Mouse (Mus musculus): ENCODE data around the gene Tmprss6.

Tmprss6 gene

DNA sequence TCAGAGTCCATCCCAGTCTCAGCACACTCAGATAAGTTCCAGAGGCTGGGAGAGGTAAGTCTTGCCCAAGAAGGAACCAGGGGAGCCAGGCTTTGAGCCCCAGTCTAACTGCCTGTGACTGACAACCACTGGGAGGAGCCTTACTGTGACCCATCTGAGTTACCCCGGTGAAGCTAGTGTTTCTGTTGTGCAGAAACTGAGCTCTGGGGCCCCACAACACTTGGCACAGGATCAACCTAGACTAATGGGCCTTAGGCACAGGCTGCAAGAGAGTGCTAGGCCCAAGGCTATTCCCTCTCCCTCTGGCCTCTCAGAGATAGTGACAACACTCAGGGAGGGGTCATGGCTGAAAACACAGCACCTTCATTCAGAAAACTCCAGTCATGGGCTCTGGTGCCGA, 17.2 kb downstream of the Tmprss6 start:
- in situ Hi-C loops (cut with MboI; ENCODE audit: low pct_unique_long_range_greater_than_20kb in 1 of 2, low sequenced_read_pairs in 2 of 2, unreplicated experiment in 1 of 2), result no loop called here

DNA sequence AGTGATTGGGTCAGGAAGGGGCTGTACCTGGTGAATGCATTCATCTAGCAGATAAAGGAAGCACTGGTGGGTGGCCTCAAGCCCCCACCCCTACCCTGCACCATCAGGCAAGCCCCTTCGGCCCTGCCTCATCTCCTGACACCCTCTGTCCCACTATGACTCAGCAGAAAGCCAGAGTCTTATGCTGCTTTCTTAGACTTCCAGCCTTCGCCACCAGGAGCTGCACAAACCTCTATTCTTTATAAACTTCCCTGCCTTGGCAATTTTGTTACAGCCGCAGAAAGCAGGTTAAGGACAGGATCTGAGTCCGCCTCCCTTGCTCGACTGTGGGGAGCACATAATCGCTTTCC, 18.0 kb downstream of the Tmprss6 start:
- in situ Hi-C loops (cut with MboI; ENCODE audit: low pct_unique_long_range_greater_than_20kb in 1 of 2, low sequenced_read_pairs in 2 of 2, unreplicated experiment in 1 of 2), result no loop called here

DNA sequence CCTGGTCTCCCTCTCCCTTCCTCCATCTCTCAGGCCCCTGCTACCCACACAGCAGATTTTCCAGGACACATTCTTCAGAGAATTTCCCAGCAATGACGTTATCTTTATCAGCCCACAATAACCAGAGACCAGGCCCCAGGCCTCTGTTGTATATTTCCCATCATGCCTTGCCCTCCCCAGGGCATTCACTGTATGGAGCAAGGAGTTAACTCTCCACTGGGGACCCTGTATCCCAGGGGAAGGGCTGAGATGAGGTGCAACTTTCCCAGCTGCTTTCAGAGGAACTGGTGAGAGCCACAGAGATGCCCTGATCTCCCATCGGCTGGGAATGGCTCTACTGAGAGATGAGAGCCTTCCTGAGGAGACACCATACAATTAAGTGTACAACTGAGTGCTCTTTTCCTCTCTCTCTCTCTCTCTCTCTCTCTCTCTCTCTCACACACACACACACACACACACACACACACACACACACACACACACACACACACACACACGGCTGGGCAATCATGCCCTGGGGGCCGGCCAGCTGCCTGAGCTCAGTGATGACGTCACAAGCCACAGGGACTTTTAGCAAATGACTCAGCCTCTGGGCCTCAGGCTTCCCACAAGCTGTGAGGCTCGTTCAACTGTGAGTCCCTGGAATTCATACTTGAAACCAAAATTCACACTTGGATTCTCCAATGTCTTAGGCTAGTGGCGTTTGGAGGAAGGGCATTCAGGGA, 18.6 kb downstream of the Tmprss6 start:
- in situ Hi-C loops (cut with MboI; ENCODE audit: low pct_unique_long_range_greater_than_20kb in 1 of 2, low sequenced_read_pairs in 2 of 2, unreplicated experiment in 1 of 2), result no loop called here

DNA sequence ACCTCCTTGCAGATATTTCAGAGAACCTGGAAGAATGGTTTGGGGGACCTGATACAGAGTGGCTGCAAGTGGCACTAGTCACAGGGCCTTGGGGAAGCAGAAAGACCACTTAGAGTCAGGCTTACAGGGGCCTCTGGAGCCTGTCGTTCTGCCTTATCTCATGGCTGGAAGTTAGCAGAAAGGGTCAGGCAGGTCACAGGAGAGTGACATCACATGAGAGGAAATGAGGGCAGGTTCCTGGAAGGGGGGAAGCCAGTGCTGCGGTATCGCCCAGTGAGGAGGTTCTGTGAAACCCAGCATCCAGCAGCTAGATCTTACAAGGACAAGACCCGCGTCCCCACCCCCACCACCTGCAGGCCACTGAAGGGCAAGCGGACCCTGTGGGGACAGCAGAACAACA, 19.3 kb downstream of the Tmprss6 start:
- in situ Hi-C loops (cut with MboI; ENCODE audit: low pct_unique_long_range_greater_than_20kb in 1 of 2, low sequenced_read_pairs in 2 of 2, unreplicated experiment in 1 of 2), result no loop called here

DNA sequence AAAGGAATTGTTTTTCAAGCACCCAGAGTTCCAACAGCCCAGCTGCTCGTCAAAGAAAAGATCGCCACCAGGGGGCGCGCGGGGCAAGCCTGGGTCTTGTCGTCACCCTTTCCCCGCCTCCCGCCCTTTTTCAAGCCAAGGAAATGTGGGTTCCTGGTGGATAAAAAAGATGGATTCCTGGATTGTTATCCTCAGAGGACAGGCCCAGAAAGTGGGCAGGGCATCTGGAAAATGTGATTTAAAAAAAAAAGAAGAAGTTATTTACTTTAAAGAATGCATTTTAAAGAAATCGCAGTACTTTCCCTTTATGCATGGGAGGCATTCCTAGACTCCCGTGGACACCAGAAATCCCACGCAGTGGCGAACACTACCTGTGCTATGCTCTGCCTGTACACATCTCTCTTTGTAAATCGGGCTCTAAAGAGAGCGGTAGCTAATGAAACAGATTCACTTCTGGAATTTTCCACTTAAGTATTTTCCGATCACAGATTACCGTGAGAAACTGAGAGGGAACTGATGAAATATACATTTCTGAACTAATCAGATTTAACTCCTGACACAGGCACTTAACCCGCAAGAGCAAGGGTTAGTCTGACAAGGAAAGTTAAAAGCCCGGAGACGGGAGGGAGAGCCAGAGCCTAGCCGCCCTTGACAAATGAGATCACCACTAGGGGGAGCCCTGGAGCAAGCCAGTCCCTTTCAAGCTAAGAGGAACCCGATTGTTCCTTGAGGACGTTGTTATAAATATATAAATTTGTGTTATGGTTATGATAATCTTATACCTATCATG, 20.5 kb downstream of the Tmprss6 start:
- in situ Hi-C loops (cut with MboI; ENCODE audit: low pct_unique_long_range_greater_than_20kb in 1 of 2, low sequenced_read_pairs in 2 of 2, unreplicated experiment in 1 of 2), result no loop called here

DNA sequence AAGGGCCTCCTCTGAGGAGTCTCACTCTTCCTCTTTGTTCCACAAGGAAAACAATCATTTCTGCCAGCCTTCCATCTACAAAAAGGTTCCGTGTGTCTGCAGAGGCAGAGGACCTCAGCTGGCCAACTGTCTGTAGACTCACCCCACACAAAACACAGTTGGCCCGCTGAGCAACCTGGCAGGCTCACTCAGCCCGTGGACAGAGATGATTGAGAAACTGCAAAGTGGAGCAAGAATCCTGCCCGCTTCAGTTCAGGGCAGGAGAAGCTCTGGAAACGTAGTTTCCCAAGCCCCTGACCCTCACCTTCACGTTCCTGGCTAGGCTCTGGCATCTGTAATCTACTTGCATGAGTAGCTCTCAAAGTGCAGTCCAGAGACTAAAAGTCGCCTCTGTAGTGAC, 21.3 kb downstream of the Tmprss6 start:
- in situ Hi-C loops (cut with MboI; ENCODE audit: low pct_unique_long_range_greater_than_20kb in 1 of 2, low sequenced_read_pairs in 2 of 2, unreplicated experiment in 1 of 2), result no loop called here

DNA sequence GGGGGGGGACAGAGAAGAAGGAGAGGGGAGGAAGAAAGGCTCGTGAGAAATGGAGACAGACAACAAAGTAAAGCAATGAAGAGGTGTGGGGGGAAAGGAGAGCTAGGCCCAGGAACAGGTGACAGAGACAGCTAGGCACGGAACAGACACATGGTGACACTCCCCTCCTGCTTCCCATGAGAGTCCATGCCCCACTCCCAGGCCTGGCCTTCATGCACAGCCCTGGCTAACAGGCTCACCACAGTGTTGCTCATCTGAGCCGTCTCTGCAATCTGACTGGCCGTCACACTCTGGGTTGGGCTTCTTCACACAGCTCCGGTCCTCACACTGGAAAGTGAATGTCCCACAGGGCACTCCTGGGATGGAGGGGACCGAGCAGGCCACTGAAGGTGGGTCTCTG, 24.6 kb downstream of the Tmprss6 start:
- in situ Hi-C loops (cut with MboI; ENCODE audit: low pct_unique_long_range_greater_than_20kb in 1 of 2, low sequenced_read_pairs in 2 of 2, unreplicated experiment in 1 of 2), result no loop called here

DNA sequence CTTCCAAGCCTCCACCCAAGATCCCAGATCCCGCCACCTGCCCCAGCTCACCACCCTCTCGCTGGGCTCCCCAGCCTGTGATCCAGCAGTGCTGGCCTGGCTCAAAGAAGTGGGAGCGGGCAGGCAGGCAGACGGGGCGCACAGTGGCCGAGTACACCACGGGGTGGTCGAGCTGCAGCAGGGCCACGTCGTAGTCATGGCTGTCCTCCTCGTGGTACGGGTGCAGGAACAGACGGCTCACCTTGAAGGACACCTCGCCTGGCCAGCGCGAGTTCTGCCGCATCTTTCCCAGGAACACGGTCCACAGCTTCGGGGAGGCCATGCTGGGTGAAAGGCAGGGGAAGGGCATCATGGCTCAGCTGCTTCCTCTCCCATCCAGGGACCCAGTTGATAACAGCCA, 26.2 kb downstream of the Tmprss6 start:
- in situ Hi-C loops (cut with MboI; ENCODE audit: low pct_unique_long_range_greater_than_20kb in 1 of 2, low sequenced_read_pairs in 2 of 2, unreplicated experiment in 1 of 2), result no loop called here

DNA sequence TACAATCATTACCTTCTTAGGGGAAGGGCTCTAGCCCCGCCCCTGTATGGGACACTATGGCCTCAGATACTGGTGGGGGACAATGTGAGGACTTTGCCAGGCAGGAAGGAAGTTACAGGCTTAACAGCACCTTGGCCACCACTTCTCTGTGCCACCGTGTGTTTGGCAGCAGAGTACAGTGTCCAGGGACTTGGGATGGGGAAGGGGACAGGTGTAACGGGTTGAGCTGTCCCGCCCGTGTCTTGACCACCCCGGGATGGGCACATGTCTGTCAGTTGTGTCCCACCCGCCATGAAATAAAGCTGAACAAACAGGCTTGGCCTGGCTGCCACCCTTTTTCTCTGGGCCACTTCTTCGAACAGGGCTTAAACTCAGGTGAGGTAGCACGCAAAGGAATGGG, 29.5 kb downstream of the Tmprss6 start:
- in situ Hi-C loops (cut with MboI; ENCODE audit: low pct_unique_long_range_greater_than_20kb in 1 of 2, low sequenced_read_pairs in 2 of 2, unreplicated experiment in 1 of 2), result no loop called here

DNA sequence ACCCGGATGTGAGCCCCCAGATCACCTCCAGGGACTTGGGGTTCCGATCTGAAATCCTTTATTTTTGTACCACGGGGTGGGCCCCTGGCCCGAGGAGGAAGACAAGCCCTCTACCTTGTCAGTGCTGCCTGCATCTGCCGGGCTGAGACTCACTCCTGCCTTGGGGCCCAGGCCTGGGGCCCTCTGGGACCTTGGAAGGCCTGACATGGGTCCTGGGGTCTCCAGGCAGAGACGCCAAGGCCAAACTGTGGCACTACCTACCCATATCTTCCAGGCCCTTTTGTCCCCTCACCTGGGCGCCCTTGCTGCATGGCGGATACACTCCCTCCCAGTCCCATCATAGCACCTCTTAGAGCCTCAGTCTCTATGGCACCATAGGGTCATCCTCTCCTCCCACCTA, 29.9 kb downstream of the Tmprss6 start:
- in situ Hi-C loops (cut with MboI; ENCODE audit: low pct_unique_long_range_greater_than_20kb in 1 of 2, low sequenced_read_pairs in 2 of 2, unreplicated experiment in 1 of 2), result no loop called here

DNA sequence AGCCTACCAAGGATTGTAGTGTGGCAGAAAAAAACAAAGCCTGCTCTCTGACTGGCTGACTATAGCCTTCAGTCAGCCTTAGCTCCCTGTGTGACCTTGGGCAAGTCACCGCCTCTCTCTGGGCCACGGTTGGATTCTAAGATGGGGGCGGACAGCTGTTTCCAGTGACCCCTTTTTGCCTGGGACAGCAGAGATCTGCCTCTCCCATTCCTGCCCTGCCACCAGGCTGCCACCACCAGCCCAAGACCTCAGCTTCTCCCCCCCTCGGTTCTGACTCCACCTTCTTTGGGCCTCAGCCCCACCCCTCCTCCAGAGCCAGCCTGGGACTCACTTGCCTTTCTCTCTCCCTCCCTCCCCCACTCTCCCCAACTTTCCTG, 30.4 kb downstream of the Tmprss6 start:
- in situ Hi-C loops (cut with MboI; ENCODE audit: low pct_unique_long_range_greater_than_20kb in 1 of 2, low sequenced_read_pairs in 2 of 2, unreplicated experiment in 1 of 2), result no loop called here

DNA sequence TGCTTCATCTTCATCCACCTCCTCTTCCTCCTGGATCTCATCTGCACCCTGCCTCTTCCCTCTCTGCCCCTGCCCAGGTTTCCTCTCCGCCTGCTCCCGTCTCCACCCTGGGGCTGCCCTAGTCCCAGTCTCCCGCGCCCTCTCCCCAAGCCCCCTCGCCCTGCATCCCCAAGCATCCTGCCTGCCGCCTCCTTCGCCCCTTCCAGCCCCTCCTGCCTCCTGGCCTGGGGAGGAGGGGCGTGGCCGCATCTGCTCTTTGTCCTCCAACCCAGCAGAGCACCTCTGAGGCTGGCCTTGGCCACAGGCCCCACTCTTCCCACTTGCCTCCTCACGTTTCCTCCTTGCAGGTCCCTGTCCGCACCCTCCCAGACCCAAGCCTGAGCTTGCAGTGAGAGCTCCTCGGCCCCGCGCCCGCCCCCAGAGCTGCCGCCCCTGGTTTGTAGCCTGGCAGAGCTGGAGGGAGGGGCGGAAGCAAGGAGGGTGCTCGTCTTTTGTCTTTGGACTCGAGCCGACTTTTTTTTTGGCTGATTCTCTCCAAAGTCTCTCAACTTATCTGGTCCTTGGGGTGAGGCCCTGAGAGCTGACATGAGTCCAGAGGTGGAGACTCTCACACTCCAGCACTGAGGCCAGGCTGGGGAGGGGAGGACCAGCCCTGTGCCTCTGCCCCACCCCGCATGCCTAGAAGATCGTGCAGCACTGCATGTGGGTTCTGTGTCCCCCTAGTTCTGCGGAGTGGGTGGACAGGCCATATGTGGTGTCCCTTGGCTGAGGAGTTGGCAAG, 31.0 kb downstream of the Tmprss6 start:
- in situ Hi-C loops (cut with MboI; ENCODE audit: low pct_unique_long_range_greater_than_20kb in 1 of 2, low sequenced_read_pairs in 2 of 2, unreplicated experiment in 1 of 2), result no loop called here

DNA sequence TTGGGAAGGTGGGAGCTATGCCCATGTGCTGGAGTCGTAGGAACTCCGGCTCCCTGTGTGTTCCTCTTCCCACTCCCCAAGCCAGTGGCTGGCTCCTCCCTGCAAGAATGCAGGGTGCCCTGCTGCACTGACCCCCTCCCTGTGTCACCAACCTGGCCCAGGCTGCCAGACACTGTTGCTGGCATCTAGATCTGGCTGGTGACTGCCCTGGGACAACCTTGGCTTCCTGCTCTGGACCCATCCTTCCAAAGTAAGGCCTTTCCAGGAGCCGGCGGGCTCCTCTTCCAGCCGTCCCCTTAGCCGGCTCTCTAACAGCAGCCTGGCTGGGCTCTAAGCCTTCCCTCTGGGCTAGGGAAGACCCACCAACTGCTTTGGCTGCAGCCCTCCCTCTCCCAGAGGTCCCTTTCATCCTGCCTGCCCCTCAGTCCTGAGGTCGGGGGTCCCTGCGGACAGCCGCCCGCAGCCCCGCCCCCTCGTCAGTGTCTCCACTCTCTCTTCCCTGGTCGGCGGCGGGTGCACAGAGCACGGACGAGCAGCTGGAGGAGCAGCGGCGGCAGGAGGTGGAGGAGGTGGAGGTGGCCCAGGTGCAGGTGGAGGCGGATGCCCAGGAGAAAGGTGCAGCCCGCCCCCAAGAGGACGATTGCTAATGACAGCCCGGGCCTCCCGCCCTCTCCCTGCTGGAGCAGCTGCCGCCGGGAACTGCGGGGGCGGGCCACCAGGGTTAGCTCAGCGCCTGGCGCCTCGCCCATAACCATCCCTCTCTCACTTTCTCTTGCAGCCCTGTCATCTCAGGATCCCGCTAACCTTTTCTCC, 31.8 kb downstream of the Tmprss6 start:
- in situ Hi-C loops (cut with MboI; ENCODE audit: low pct_unique_long_range_greater_than_20kb in 1 of 2, low sequenced_read_pairs in 2 of 2, unreplicated experiment in 1 of 2), result no loop called here

DNA sequence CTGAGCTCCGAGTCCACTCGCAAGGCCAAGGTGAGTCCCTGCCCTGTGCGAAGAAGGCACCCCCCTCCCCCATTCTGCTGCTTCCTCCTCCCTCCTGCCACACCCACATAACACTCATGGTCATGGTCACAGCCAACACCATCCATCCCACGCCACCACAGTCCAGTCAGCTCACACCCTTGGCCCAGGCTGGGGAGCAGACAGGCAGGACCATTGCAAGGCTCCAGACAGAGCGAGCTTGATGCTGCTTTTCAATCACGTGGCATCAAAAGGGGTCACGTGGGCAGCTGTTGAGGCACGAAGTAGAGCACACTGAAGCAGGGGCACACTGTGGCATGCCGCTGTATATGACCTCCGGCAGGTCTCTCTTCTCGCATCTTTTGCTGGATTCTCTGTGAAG, 32.8 kb downstream of the Tmprss6 start:
- in situ Hi-C loops (cut with MboI; ENCODE audit: low pct_unique_long_range_greater_than_20kb in 1 of 2, low sequenced_read_pairs in 2 of 2, unreplicated experiment in 1 of 2), result no loop called here

DNA sequence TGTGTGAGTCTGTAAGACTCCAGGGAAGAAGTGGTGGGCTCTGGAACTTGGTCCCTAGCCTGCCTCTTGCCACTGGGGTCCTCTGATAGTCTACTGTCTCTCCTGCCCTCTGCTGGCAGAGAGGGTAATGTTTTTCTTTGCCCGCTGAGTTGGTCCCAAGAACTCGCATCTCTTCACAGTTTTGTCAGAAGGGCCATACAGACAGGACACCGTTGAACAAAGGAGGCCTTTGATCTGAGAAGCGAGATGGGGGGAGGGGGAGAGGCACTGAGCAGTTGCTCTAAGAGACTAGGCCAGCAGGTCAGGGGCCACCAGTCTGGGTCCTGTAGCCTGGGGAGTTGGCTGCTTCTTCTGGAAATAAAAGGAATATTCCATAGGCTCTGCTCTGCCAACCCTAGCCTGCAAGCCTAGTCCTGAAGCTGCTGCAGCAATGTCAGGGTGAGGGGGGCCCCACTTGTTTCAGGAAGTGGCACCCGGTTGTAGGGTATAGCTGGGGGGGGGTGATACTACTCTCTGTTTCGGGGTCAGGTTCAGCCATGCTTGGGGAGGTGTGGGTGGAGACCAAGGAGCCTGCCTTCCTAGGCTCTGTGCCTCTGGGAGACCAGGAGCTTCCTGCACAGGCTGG, 33.4 kb downstream of the Tmprss6 start:
- in situ Hi-C loops (cut with MboI; ENCODE audit: low pct_unique_long_range_greater_than_20kb in 1 of 2, low sequenced_read_pairs in 2 of 2, unreplicated experiment in 1 of 2), result no loop called here

DNA sequence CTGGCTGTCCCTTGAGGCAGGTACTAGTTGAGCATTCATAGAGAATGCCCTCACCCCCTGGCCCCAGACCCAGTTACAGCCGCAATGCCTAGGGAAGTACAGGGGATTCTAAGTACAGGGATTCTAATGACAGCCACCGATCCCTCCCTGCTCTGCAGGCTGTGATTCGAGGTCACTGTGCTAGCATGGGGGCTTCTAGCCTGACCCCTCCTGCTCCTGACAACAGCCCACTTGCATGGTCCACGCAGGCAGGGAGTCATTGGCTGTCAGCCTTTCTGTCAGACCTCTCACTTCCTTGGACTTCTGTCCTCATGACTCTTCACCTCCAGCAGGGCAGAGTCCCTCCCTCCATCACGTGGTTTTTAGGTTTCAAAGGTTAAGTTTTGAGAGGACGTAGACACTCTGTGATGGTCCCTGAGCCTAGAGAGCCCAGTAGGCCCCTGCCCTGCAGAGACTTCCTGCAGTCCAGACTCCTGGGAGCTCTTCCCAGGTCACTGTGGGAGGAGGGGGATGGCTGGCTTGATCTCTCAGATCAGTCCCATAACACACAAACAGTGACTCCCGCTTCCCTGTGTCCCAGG, 36.8 kb downstream of the Tmprss6 start:
- in situ Hi-C loops (cut with MboI; ENCODE audit: low pct_unique_long_range_greater_than_20kb in 1 of 2, low sequenced_read_pairs in 2 of 2, unreplicated experiment in 1 of 2), result no loop called here

DNA sequence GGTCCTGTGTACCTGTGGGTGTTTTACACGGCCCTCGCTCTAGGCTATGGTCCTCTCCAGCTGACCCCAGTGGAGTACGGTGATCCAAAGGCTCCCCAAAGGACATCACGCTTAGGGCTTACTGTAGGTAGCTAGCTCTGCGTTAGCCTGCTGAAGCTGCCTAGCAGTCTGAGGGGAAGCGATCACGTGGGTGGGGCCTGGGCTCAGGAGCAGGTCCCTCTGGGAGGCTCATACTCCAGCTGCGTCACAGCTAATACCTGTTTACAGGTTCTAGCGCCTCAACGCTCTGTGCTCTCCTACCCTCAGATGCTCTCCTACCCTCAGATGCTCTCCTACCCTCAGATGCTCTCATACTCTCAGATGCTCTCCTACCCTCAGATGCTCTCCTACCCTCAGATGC, 37.6 kb downstream of the Tmprss6 start:
- in situ Hi-C loops (cut with MboI; ENCODE audit: low pct_unique_long_range_greater_than_20kb in 1 of 2, low sequenced_read_pairs in 2 of 2, unreplicated experiment in 1 of 2), result no loop called here

Measured in mouse embryonic stem cell (cell line).